Mouse (Mus musculus): Measurements from ENCODE around the gene Amd1. TPM values are rescaled to one million over a fixed set of nuclear protein-coding genes. Genes with fewer than 3 reads are reported as not detected.

The Amd1 gene
- total RNA-seq, 1 experiment from 2014 or later = 39.0 TPM

DNA sequence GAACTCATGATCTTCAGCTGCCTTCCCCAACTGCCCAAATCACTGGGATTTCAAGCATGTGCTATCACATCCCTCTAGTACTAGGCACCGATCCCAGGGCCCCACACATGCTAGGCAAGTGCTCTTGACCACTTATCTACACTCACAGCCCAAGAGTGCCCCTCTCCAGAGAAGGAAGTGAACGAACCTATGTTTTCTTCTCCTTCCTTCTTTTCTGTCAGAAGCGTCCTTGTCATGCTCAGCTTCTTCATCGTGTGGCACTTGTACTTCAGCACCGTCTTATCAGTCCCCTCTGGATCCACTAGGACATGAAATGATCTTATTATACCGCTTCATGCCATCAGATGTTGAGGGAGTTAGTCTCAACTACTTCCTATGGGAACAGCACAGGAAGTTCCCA is 51.0 kb downstream of the Amd1 start:
- no peak for DNase-seq

- no peak for DNase-seq
Measured at GRCm38 (mm10) chr10:40249625-40250024, 52.4 kb downstream of the Amd1 start.

GRCm38 (mm10) chr10:40247166-40247716 is 54.7 kb downstream of the Amd1 start:
- DNase-seq = peak; percentile 10

DNA sequence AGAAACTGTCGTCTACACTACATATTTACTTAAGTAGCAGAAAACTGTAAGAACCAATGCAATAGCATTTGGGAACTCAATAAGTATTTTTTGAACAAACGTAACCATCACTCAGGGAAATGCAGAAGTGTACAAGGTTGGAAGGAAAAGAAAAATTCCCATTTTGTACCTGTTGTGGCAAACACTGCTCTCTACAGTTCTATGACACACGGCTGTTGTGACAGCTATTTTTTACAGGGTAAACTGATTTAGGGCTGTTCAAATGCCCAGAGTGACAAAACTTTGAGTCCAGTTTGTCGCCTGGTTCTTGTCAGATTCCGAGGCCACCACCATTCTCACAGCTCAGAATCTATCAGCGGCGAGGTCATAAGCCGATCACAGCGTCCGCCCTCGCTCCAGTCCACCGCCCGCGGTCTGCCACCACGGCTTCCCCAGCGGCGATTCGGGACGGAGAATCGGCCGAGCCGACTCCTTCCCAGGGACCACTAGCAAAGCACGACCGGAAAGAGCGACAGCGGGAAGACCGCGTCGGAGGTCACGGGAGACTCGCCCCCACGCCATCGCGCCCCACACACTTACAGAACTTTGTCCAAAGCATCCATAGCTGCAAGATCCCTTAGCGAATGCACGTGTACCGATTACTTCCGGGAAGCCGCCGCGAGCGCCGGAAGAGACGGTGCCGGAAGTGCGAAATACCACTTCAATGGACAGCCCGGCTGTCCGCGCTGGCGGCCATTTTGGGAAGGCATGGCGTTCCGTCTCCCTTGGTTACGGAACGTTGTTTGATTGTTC is 55.4 kb downstream of the Amd1 start, which contains the start of gene Rpf2:
Rpf2 (minus strand) TSS at position 663 of the 792 bp plus-strand sequence.
- peak; percentile 88 for DNase-seq

DNA sequence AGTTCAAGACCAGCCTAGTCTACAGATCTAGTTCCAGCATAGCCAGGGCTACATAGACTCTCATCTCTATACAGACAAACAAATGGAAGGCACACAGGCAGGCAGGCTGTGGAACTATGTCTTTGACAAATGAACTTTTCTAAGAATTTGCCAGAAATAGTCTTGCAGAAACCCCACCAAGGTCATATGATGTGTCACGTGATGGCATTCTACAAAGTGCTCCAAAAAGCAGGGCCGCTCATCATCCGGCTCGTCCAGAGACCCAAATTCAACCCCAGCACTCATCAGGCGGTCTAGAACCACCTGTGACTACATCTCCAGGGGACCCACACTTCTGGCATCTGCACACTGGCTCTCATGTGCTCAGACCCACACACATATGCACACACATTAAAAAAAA is 64.2 kb downstream of the Amd1 start:
- DNase-seq = peak; percentile 24

Other genes starting within 250 kb of the Amd1 start
- 24.6 and 29.7 TPM in 2 replicates for gene Slc16a10, start 159.9 kb downstream of the Amd1 start, total RNA-seq (2021)
- 26.2 and 30.9 TPM in 2 replicates for gene Rpf2, start 55.1 kb downstream of the Amd1 start, total RNA-seq (2021)
- gene Gtf3c6, start 44.1 kb downstream of the Amd1 start, total RNA-seq (2021) = 56.8 and 65.8 TPM in 2 replicates
- 10.9 and 14.5 TPM in 2 replicates for gene Cdk19, start 37.4 kb upstream of the Amd1 start, total RNA-seq (2021)